ENCODE assay signal across 12 mouse cellular contexts in the genomic region with DNA sequence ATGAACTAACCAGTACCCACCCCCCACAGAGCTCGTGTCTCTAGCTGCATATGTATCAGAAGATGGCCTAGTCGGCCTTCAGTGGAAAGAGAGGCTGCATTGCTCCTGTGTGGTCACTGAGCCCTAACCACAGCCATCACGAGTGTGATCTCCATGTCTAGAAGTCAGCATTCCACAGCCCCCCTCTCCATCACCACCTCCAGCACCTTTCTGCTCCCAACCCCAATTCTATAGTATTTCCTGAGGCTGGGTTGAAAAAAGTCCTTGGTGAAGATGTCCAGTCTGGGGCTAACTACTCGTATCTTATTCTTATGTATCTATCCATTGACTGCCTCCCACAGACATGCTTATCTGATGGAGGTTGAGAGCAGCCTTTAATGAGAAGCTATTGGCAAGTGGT.
"Had no signal": no experiment of that assay in that cellular context is flagged by ENCODE, and none has a peak within 500 bp of the region (broad histone marks: within the 10 kb centered on the region; RNA-seq: fewer than 3 reads in every experiment).

No protein-coding gene starts in this region.

- DNase-seq: left cerebral cortex, postnatal 4 days; liver; liver, embryonic 13.5 days; liver, postnatal 0 days; lung, adult 18-20 months; lung, adult 2 months; lung, embryonic 14.5 days; lung, postnatal 10 days; lung, postnatal 14 days; lung, postnatal 36 days; lung, postnatal 4 days; midbrain, embryonic 14.5 days had no signal
